Mouse (Mus musculus) retina, postnatal 1 day (tissue): Measurements from ENCODE around the gene Acta2.
A peak's percentile ranks its signal among the peaks of the same experiment; 100 is the strongest.
"Not testable (repeated sequence)": the region's sequence is repeated elsewhere in the genome, so short reads cannot be mapped to it uniquely, and the experiment has no call there.

Experiments
- DNase-seq: peaks from one replicate; pipeline ENCODE4 v3.0.0-alpha.2; 2012

Acta2 gene

GRCm38 (mm10) chr19:34217761-34218160, 37.6 kb downstream of the Acta2 start:
- DNase-seq = no peak

GRCm38 (mm10) chr19:34216956-34217355, 38.4 kb downstream of the Acta2 start:
- peak; percentile 38 for DNase-seq

- no peak for DNase-seq
These were observed 41.3 kb downstream of the Acta2 start for GRCm38 (mm10) chr19:34214136-34214535.

- DNase-seq = no peak
These were observed 42.1 kb downstream of the Acta2 start for GRCm38 (mm10) chr19:34213251-34213645.

- DNase-seq = no peak
These were observed 42.7 kb downstream of the Acta2 start for GRCm38 (mm10) chr19:34212489-34213250.

- DNase-seq = no peak
These were observed 44.5 kb downstream of the Acta2 start for GRCm38 (mm10) chr19:34210841-34211240.

- DNase-seq = no peak
These were observed 45.3 kb downstream of the Acta2 start for GRCm38 (mm10) chr19:34209930-34210581.

GRCm38 (mm10) chr19:34209031-34209430, 46.4 kb downstream of the Acta2 start:
- DNase-seq = no peak

- no peak for DNase-seq
These were observed 48.5 kb downstream of the Acta2 start for GRCm38 (mm10) chr19:34206760-34207440.

GRCm38 (mm10) chr19:34206128-34206527, 49.3 kb downstream of the Acta2 start:
- DNase-seq = not testable (repeated sequence)

GRCm38 (mm10) chr19:34202668-34203067, 52.7 kb downstream of the Acta2 start:
- no peak for DNase-seq

- DNase-seq = no peak
These were observed 55.9 kb downstream of the Acta2 start for GRCm38 (mm10) chr19:34199488-34199887.

GRCm38 (mm10) chr19:34198901-34199300, 56.5 kb downstream of the Acta2 start:
- no peak for DNase-seq

- no peak for DNase-seq
These were observed 57.3 kb downstream of the Acta2 start for GRCm38 (mm10) chr19:34198066-34198465.

- DNase-seq = no peak
These were observed 60.4 kb downstream of the Acta2 start for GRCm38 (mm10) chr19:34195031-34195430.

- no peak for DNase-seq
These were observed 61.2 kb downstream of the Acta2 start for GRCm38 (mm10) chr19:34194132-34194745.

- no peak for DNase-seq
These were observed 61.7 kb downstream of the Acta2 start for GRCm38 (mm10) chr19:34193683-34194082.

GRCm38 (mm10) chr19:34193149-34193548, 62.2 kb downstream of the Acta2 start:
- peak; percentile 30 for DNase-seq

GRCm38 (mm10) chr19:34192008-34192963, 63.1 kb downstream of the Acta2 start, which contains the start of gene Stambpl1:
Stambpl1 (plus strand) TSS chr19:34192229.
- peak; percentile 75 for DNase-seq

GRCm38 (mm10) chr19:34191645-34192007, 63.8 kb downstream of the Acta2 start:
- no peak for DNase-seq
